Mouse (Mus musculus): ENCODE measurements at regions not wholly inside any gene's neighbourhood (a gene's known extent, or its start where the extent isn't known, plus 50 kb on each side); places are given as distances from the start of the nearest gene placed in this dataset.

- no peak for DNase-seq
These were observed 127.0 kb upstream of the Hmgn3 start for GRCm38 (mm10) chr9:83273361-83273975.

- no peak for DNase-seq
These were observed 119.3 kb upstream of the Hmgn3 start for GRCm38 (mm10) chr9:83265736-83266135.

- no peak for DNase-seq
These were observed 113.0 kb upstream of the Hmgn3 start for GRCm38 (mm10) chr9:83259511-83259910.

GRCm38 (mm10) chr9:83258986-83259385 lies 112.5 kb upstream of the Hmgn3 start:
- DNase-seq = peak; percentile 12

GRCm38 (mm10) chr9:83258476-83258875 lies 112.0 kb upstream of the Hmgn3 start:
- DNase-seq = no peak

- no peak for DNase-seq
These were observed 107.9 kb upstream of the Hmgn3 start for GRCm38 (mm10) chr9:83254356-83254755.

GRCm38 (mm10) chr9:83253789-83254188 lies 107.3 kb upstream of the Hmgn3 start:
- DNase-seq = no peak

GRCm38 (mm10) chr9:83251793-83252192 lies 105.3 kb upstream of the Hmgn3 start:
- DNase-seq = no peak

- no peak for DNase-seq
These were observed 103.4 kb upstream of the Hmgn3 start for GRCm38 (mm10) chr9:83249871-83250270.

- no peak for DNase-seq
These were observed 101.8 kb upstream of the Hmgn3 start for GRCm38 (mm10) chr9:83248164-83248730.

GRCm38 (mm10) chr9:83247066-83247668 lies 100.7 kb upstream of the Hmgn3 start:
- no peak for DNase-seq

GRCm38 (mm10) chr9:83241119-83241518 lies 94.6 kb upstream of the Hmgn3 start:
- no peak for DNase-seq

GRCm38 (mm10) chr9:83239097-83239496 lies 92.6 kb upstream of the Hmgn3 start:
- DNase-seq = no peak

- no peak for DNase-seq
These were observed 75.4 kb upstream of the Hmgn3 start for GRCm38 (mm10) chr9:83221866-83222265.

- DNase-seq = no peak
These were observed 56.1 kb upstream of the Hmgn3 start for GRCm38 (mm10) chr9:83202583-83202982.

- DNase-seq = peak; percentile 20 to 48
These were observed 53.3 kb upstream of the Hmgn3 start for GRCm38 (mm10) chr9:83199771-83200170.

- no peak for DNase-seq
These were observed 52.7 kb upstream of the Hmgn3 start for GRCm38 (mm10) chr9:83199176-83199575.

GRCm38 (mm10) chr9:83197013-83197412 lies 50.5 kb upstream of the Hmgn3 start:
- DNase-seq = no peak

Data from layer of hippocampus, postnatal 36 days (tissue).